Mouse (Mus musculus) intestine, embryonic 16.5 days (tissue): ENCODE measurements at regions not wholly inside any gene's neighbourhood (a gene's known extent, or its start where the extent isn't known, plus 50 kb on each side); places are given as distances from the start of the nearest gene placed in this dataset.

Experiments used
- ATAC-seq: fragments of 200-750 bp; cut with Nextera tagmentation; 2 replicates; pipeline ENCODE4 v1.8.0; 2017; ENCODE audit warnings: moderate TSS enrichment, moderate library complexity
- H3K27ac ChIP-seq: fragments of 300-500 bp; sonication (generic); 2 replicates; pipeline ENCODE4 v1.5.1; 2014; ENCODE audit warnings: mild to moderate bottlenecking, low read length
- H3K27me3 ChIP-seq: fragments of 300-500 bp; sonication (generic); replicated peaks from 2 replicates; pipeline ENCODE4 v1.6.1; 2014; ENCODE audit warnings: low read length, control low read depth, mixed read lengths; ENCODE audit not compliant: control insufficient read depth, insufficient read depth
- H3K36me3 ChIP-seq: fragments of 300-500 bp; sonication (generic); 2 replicates; pipeline ENCODE4 v1.6.1; 2014; ENCODE audit warnings: low read length, control low read depth; ENCODE audit not compliant: control insufficient read depth, insufficient read depth
- H3K4me1 ChIP-seq: fragments of 300-500 bp; sonication (generic); 2 replicates; pipeline ENCODE4 v1.6.1; 2014; ENCODE audit warnings: low read length, control low read depth, mixed read lengths; ENCODE audit not compliant: control insufficient read depth, insufficient read depth
- H3K4me2 ChIP-seq: fragments of 300-500 bp; sonication (generic); 2 replicates; pipeline ENCODE4 v1.6.1; 2014; ENCODE audit warnings: low read depth, low read length, control low read depth
- H3K4me3 ChIP-seq: fragments of 300-500 bp; sonication (generic); 2 replicates; pipeline ENCODE4 v1.5.1; 2014; ENCODE audit warnings: mild to moderate bottlenecking, low read length
- H3K9ac ChIP-seq: fragments of 300-500 bp; sonication (generic); 2 replicates; pipeline ENCODE4 v1.6.1; 2014; ENCODE audit warnings: low read depth, low read length
- H3K9me3 ChIP-seq: fragments of 300-500 bp; sonication (generic); 2 replicates; pipeline ENCODE4 v1.6.1; 2016; ENCODE audit warnings: low read length, control low read depth; ENCODE audit not compliant: control insufficient read depth
- WGBS: fragments of 180-500 bp; shearing (Covaris S2); extraction: QIAGEN DNeasy Blood & Tissue Kit; methylation state at CpG from one replicate; pipeline ENCODE4 v1.1.7; 2014; 5-methylcytosine and 5-hydroxymethylcytosine counted together

GRCm38 (mm10) chr9:41612452-41612795 lies 450.9 kb upstream of the Ubash3b start:
- H3K4me3 ChIP-seq: no peak overlapping the region; the same call in 1 of the 2 replicates
- WGBS: 6% methylated on average over 7 of the region's 7 CpGs

GRCm38 (mm10) chr9:41611534-41612451 lies 450.3 kb upstream of the Ubash3b start:
- WGBS: 21% methylated on average over 11 of the region's 11 CpGs
- Histone ChIP-seq H3K9ac (no peak overlapping the region), H3K9me3 (no peaks in the 10 kb centered on the region), H3K4me2 (peak overlapping the region; percentile 32; the same call in 1 of the 2 replicates), H3K36me3 (no peaks in the 10 kb centered on the region), H3K27me3 (no peaks in the 10 kb centered on the region), H3K4me1 (peaks cover 11% of the 10 kb centered on the region; the same call in 1 of the 2 replicates), H3K27ac (peak overlapping the region; percentile 33; the same call in 1 of the 2 replicates), H3K4me3 (no peak overlapping the region; the same call in 1 of the 2 replicates)
- no peak; the same call in 1 of the 2 replicates for ATAC-seq

More at GRCm38 (mm10) chr9:41612452-41612795, 450.9 kb upstream of the Ubash3b start:
- no peaks in the 10 kb centered on the region for H3K27me3 ChIP-seq
- peaks cover 11% of the 10 kb centered on the region; the same call in 1 of the 2 replicates for H3K4me1 ChIP-seq
- H3K27ac ChIP-seq: no peak overlapping the region
- H3K9me3 ChIP-seq: no peaks in the 10 kb centered on the region
- no peaks in the 10 kb centered on the region for H3K36me3 ChIP-seq
- H3K9ac ChIP-seq: no peak overlapping the region
- ATAC-seq: no peak
- H3K4me2 ChIP-seq: peak overlapping the region; percentile 32; the same call in 1 of the 2 replicates

GRCm38 (mm10) chr9:41610347-41610746 lies 448.9 kb upstream of the Ubash3b start:
- Histone ChIP-seq H3K27me3 (no peaks in the 10 kb centered on the region), H3K4me3 (no peak overlapping the region), H3K9ac (no peak overlapping the region), H3K27ac (no peak overlapping the region), H3K9me3 (no peaks in the 10 kb centered on the region), H3K4me1 (peaks cover 11% of the 10 kb centered on the region; the same call in 1 of the 2 replicates), H3K36me3 (no peaks in the 10 kb centered on the region), H3K4me2 (no peak overlapping the region)
- 39% methylated on average over 4 of the region's 4 CpGs for WGBS
- no peak for ATAC-seq

- no peak overlapping the region for H3K4me3 ChIP-seq
- no peak overlapping the region for H3K9ac ChIP-seq
- no peaks in the 10 kb centered on the region for H3K9me3 ChIP-seq
- WGBS: 74% methylated on average over 1 of the region's 1 CpGs
- no peaks in the 10 kb centered on the region; the same call in 1 of the 2 replicates for H3K4me1 ChIP-seq
- ATAC-seq: no peak
- H3K4me2 ChIP-seq: no peak overlapping the region
- H3K27ac ChIP-seq: no peak overlapping the region
- H3K36me3 ChIP-seq: no peaks in the 10 kb centered on the region
- no peaks in the 10 kb centered on the region for H3K27me3 ChIP-seq
Observed at GRCm38 (mm10) chr9:41606136-41606535, 444.6 kb upstream of the Ubash3b start.

- no peak for ATAC-seq
- no peaks in the 10 kb centered on the region for H3K27me3 ChIP-seq
- no peaks in the 10 kb centered on the region for H3K36me3 ChIP-seq
- no peak overlapping the region for H3K4me3 ChIP-seq
- WGBS: 68% methylated on average over 1 of the region's 1 CpGs
- H3K4me1 ChIP-seq: 0 out of 2 replicates have a peak, but pooled peaks cover 3% of the 10 kb centered on the region
- no peak overlapping the region for H3K27ac ChIP-seq
- no peaks in the 10 kb centered on the region for H3K9me3 ChIP-seq
- no peak overlapping the region for H3K9ac ChIP-seq
- H3K4me2 ChIP-seq: no peak overlapping the region
Observed at GRCm38 (mm10) chr9:41604916-41605315, 443.4 kb upstream of the Ubash3b start.

GRCm38 (mm10) chr9:41600778-41601177 lies 439.3 kb upstream of the Ubash3b start:
- H3K36me3 ChIP-seq: no peaks in the 10 kb centered on the region
- 0 out of 2 replicates have a peak, but pooled peaks cover 3% of the 10 kb centered on the region for H3K4me1 ChIP-seq
- H3K9me3 ChIP-seq: no peaks in the 10 kb centered on the region
- ATAC-seq: no peak
- no peak overlapping the region for H3K4me2 ChIP-seq
- WGBS: 31% methylated on average over 3 of the region's 3 CpGs
- no peaks in the 10 kb centered on the region for H3K27me3 ChIP-seq
- H3K9ac ChIP-seq: no peak overlapping the region
- no peak overlapping the region for H3K27ac ChIP-seq
- no peak overlapping the region for H3K4me3 ChIP-seq

- H3K4me2 ChIP-seq: no peak overlapping the region
- no peak overlapping the region for H3K27ac ChIP-seq
- no peak overlapping the region for H3K4me3 ChIP-seq
- H3K4me1 ChIP-seq: 0 out of 2 replicates have a peak, but pooled peaks cover 3% of the 10 kb centered on the region
- H3K27me3 ChIP-seq: no peaks in the 10 kb centered on the region
- no peak for ATAC-seq
- 20% methylated on average over 1 of the region's 1 CpGs for WGBS
- no peaks in the 10 kb centered on the region for H3K36me3 ChIP-seq
- H3K9me3 ChIP-seq: no peaks in the 10 kb centered on the region
- no peak overlapping the region for H3K9ac ChIP-seq
Observed at GRCm38 (mm10) chr9:41599874-41600273, 438.4 kb upstream of the Ubash3b start.

- no peaks in the 10 kb centered on the region for H3K9me3 ChIP-seq
- no peak overlapping the region for H3K27ac ChIP-seq
- H3K27me3 ChIP-seq: no peaks in the 10 kb centered on the region
- 0 out of 2 replicates have a peak, but pooled peaks cover under 1% of the 10 kb centered on the region for H3K4me1 ChIP-seq
- WGBS: 61% methylated on average over 5 of the region's 5 CpGs
- no peak overlapping the region for H3K9ac ChIP-seq
- no peak for ATAC-seq
- H3K4me2 ChIP-seq: no peak overlapping the region
- no peak overlapping the region for H3K4me3 ChIP-seq
- H3K36me3 ChIP-seq: no peaks in the 10 kb centered on the region; the same call in 1 of the 2 replicates
Observed at GRCm38 (mm10) chr9:41595749-41596148, 434.3 kb upstream of the Ubash3b start.

GRCm38 (mm10) chr9:41593998-41594397 lies 432.5 kb upstream of the Ubash3b start:
- no peaks in the 10 kb centered on the region for H3K9me3 ChIP-seq
- H3K4me3 ChIP-seq: no peak overlapping the region
- H3K36me3 ChIP-seq: no peaks in the 10 kb centered on the region; the same call in 1 of the 2 replicates
- no peaks in the 10 kb centered on the region for H3K27me3 ChIP-seq
- no peak for ATAC-seq
- WGBS: 77% methylated on average over 7 of the region's 7 CpGs
- no peaks in the 10 kb centered on the region for H3K4me1 ChIP-seq
- no peak overlapping the region for H3K4me2 ChIP-seq
- no peak overlapping the region for H3K27ac ChIP-seq
- no peak overlapping the region for H3K9ac ChIP-seq
